Mouse (Mus musculus): ENCODE results near the gene Arhgap15. TPM values are rescaled to one million over a fixed set of nuclear protein-coding genes. Genes with fewer than 3 reads are reported as not detected.

The Arhgap15 gene
- polyA plus RNA-seq, 1 experiment from 2014 or later: 0.88 TPM

- no peaks in the 10 kb centered on the region for H3K9me3 ChIP-seq (ENCODE audit: control insufficient read depth, low read depth, low read length)
- 89% methylated on average over 8 of the region's 8 CpGs for WGBS
- H3K4me2 ChIP-seq (replicated peaks; ENCODE audit: low read depth, low read length): no peak overlapping the region
- H3K27me3 ChIP-seq (ENCODE audit: control insufficient read depth, insufficient read depth, low read length): no peaks in the 10 kb centered on the region
- no peak for ATAC-seq (ENCODE audit: insufficient number of reproducible peaks, insufficient read depth, low FRiP score, low read depth)
- no peak overlapping the region for H3K27ac ChIP-seq (ENCODE audit: low read length)
- no peak overlapping the region for H3K4me3 ChIP-seq (ENCODE audit: low read depth, low read length)
- H3K4me1 ChIP-seq (ENCODE audit: control insufficient read depth, insufficient read depth, low read length): no peaks in the 10 kb centered on the region
- no peak overlapping the region for H3K9ac ChIP-seq (replicated peaks; ENCODE audit: low read depth, low read length)
- no peaks in the 10 kb centered on the region for H3K36me3 ChIP-seq (ENCODE audit: control insufficient read depth, insufficient read depth, low read length)
These were observed 68.4 kb downstream of the Arhgap15 start for GRCm38 (mm10) chr2:43816788-43817581.

- no peaks in the 10 kb centered on the region for H3K36me3 ChIP-seq (ENCODE audit: control insufficient read depth, insufficient read depth, low read length)
- 81% methylated on average over 5 of the region's 5 CpGs for WGBS
- no peak overlapping the region for H3K4me2 ChIP-seq (replicated peaks; ENCODE audit: low read depth, low read length)
- no peaks in the 10 kb centered on the region for H3K9me3 ChIP-seq (ENCODE audit: control insufficient read depth, low read depth, low read length)
- H3K27ac ChIP-seq (ENCODE audit: low read length): no peak overlapping the region
- ATAC-seq (ENCODE audit: insufficient number of reproducible peaks, insufficient read depth, low FRiP score, low read depth): no peak
- no peaks in the 10 kb centered on the region for H3K27me3 ChIP-seq (ENCODE audit: control insufficient read depth, insufficient read depth, low read length)
- H3K4me3 ChIP-seq (ENCODE audit: low read depth, low read length): no peak overlapping the region
- H3K9ac ChIP-seq (replicated peaks; ENCODE audit: low read depth, low read length): no peak overlapping the region
- H3K4me1 ChIP-seq (ENCODE audit: control insufficient read depth, insufficient read depth, low read length): no peaks in the 10 kb centered on the region
These were observed 87.3 kb downstream of the Arhgap15 start for GRCm38 (mm10) chr2:43835931-43836330.

- Histone ChIP-seq H3K4me1 (ENCODE audit: control insufficient read depth, insufficient read depth, low read length) (no peaks in the 10 kb centered on the region), H3K9me3 (ENCODE audit: control insufficient read depth, low read depth, low read length) (no peaks in the 10 kb centered on the region), H3K36me3 (ENCODE audit: control insufficient read depth, insufficient read depth, low read length) (no peaks in the 10 kb centered on the region), H3K4me2 (replicated peaks; ENCODE audit: low read depth, low read length) (no peak overlapping the region), H3K4me3 (ENCODE audit: low read depth, low read length) (no peak overlapping the region), H3K27ac (ENCODE audit: low read length) (no peak overlapping the region), H3K27me3 (ENCODE audit: control insufficient read depth, insufficient read depth, low read length) (no peaks in the 10 kb centered on the region), H3K9ac (replicated peaks; ENCODE audit: low read depth, low read length) (no peak overlapping the region)
- ATAC-seq (ENCODE audit: insufficient number of reproducible peaks, insufficient read depth, low FRiP score, low read depth): no peak
- WGBS: 34% methylated on average over 5 of the region's 5 CpGs
These were observed 93.0 kb downstream of the Arhgap15 start for GRCm38 (mm10) chr2:43841644-43842043.

- Histone ChIP-seq H3K9me3 (ENCODE audit: control insufficient read depth, low read depth, low read length) (no peaks in the 10 kb centered on the region), H3K27me3 (ENCODE audit: control insufficient read depth, insufficient read depth, low read length) (no peaks in the 10 kb centered on the region), H3K4me3 (ENCODE audit: low read depth, low read length) (no peak overlapping the region), H3K27ac (ENCODE audit: low read length) (no peak overlapping the region), H3K9ac (replicated peaks; ENCODE audit: low read depth, low read length) (no peak overlapping the region), H3K4me1 (ENCODE audit: control insufficient read depth, insufficient read depth, low read length) (no peaks in the 10 kb centered on the region), H3K4me2 (replicated peaks; ENCODE audit: low read depth, low read length) (no peak overlapping the region), H3K36me3 (ENCODE audit: control insufficient read depth, insufficient read depth, low read length) (no peaks in the 10 kb centered on the region)
- ATAC-seq (ENCODE audit: insufficient number of reproducible peaks, insufficient read depth, low FRiP score, low read depth): no peak
- 63% methylated on average over 3 of the region's 3 CpGs for WGBS
These were observed 102.6 kb downstream of the Arhgap15 start for GRCm38 (mm10) chr2:43851195-43851594.

GRCm38 (mm10) chr2:43862709-43863108, 114.1 kb downstream of the Arhgap15 start:
- no peak overlapping the region for H3K4me2 ChIP-seq (replicated peaks; ENCODE audit: low read depth, low read length)
- no peak overlapping the region for H3K9ac ChIP-seq (replicated peaks; ENCODE audit: low read depth, low read length)
- 80% methylated on average over 5 of the region's 5 CpGs for WGBS
- no peaks in the 10 kb centered on the region for H3K27me3 ChIP-seq (ENCODE audit: control insufficient read depth, insufficient read depth, low read length)
- H3K4me3 ChIP-seq (ENCODE audit: low read depth, low read length): no peak overlapping the region
- H3K27ac ChIP-seq (ENCODE audit: low read length): no peak overlapping the region
- no peaks in the 10 kb centered on the region for H3K36me3 ChIP-seq (ENCODE audit: control insufficient read depth, insufficient read depth, low read length)
- H3K4me1 ChIP-seq (ENCODE audit: control insufficient read depth, insufficient read depth, low read length): no peaks in the 10 kb centered on the region
- no peak for ATAC-seq (ENCODE audit: insufficient number of reproducible peaks, insufficient read depth, low FRiP score, low read depth)
- no peaks in the 10 kb centered on the region for H3K9me3 ChIP-seq (ENCODE audit: control insufficient read depth, low read depth, low read length)

- Histone ChIP-seq H3K9ac (replicated peaks; ENCODE audit: low read depth, low read length) (no peak overlapping the region), H3K36me3 (ENCODE audit: control insufficient read depth, insufficient read depth, low read length) (no peaks in the 10 kb centered on the region), H3K4me3 (ENCODE audit: low read depth, low read length) (no peak overlapping the region), H3K27ac (ENCODE audit: low read length) (no peak overlapping the region), H3K4me1 (ENCODE audit: control insufficient read depth, insufficient read depth, low read length) (no peaks in the 10 kb centered on the region), H3K9me3 (ENCODE audit: control insufficient read depth, low read depth, low read length) (no peaks in the 10 kb centered on the region), H3K4me2 (replicated peaks; ENCODE audit: low read depth, low read length) (no peak overlapping the region), H3K27me3 (ENCODE audit: control insufficient read depth, insufficient read depth, low read length) (no peaks in the 10 kb centered on the region)
- ATAC-seq (ENCODE audit: insufficient number of reproducible peaks, insufficient read depth, low FRiP score, low read depth): peak; percentile 74; the same call in 1 of the 2 replicates
- 22% methylated on average over 7 of the region's 7 CpGs for WGBS
These were observed 153.9 kb downstream of the Arhgap15 start for GRCm38 (mm10) chr2:43902403-43902973.

GRCm38 (mm10) chr2:43907496-43907895, 158.9 kb downstream of the Arhgap15 start:
- ATAC-seq (ENCODE audit: insufficient number of reproducible peaks, insufficient read depth, low FRiP score, low read depth): no peak
- H3K9me3 ChIP-seq (ENCODE audit: control insufficient read depth, low read depth, low read length): no peaks in the 10 kb centered on the region
- no peaks in the 10 kb centered on the region for H3K27me3 ChIP-seq (ENCODE audit: control insufficient read depth, insufficient read depth, low read length)
- WGBS: 84% methylated on average over 5 of the region's 5 CpGs
- no peak overlapping the region for H3K4me3 ChIP-seq (ENCODE audit: low read depth, low read length)
- no peak overlapping the region for H3K4me2 ChIP-seq (replicated peaks; ENCODE audit: low read depth, low read length)
- no peaks in the 10 kb centered on the region for H3K4me1 ChIP-seq (ENCODE audit: control insufficient read depth, insufficient read depth, low read length)
- no peak overlapping the region for H3K27ac ChIP-seq (ENCODE audit: low read length)
- no peaks in the 10 kb centered on the region for H3K36me3 ChIP-seq (ENCODE audit: control insufficient read depth, insufficient read depth, low read length)
- no peak overlapping the region for H3K9ac ChIP-seq (replicated peaks; ENCODE audit: low read depth, low read length)

- Histone ChIP-seq H3K4me3 (ENCODE audit: low read depth, low read length) (no peak overlapping the region), H3K4me2 (replicated peaks; ENCODE audit: low read depth, low read length) (no peak overlapping the region), H3K27me3 (ENCODE audit: control insufficient read depth, insufficient read depth, low read length) (no peaks in the 10 kb centered on the region), H3K27ac (ENCODE audit: low read length) (no peak overlapping the region), H3K4me1 (ENCODE audit: control insufficient read depth, insufficient read depth, low read length) (no peaks in the 10 kb centered on the region), H3K9me3 (ENCODE audit: control insufficient read depth, low read depth, low read length) (no peaks in the 10 kb centered on the region), H3K36me3 (ENCODE audit: control insufficient read depth, insufficient read depth, low read length) (no peaks in the 10 kb centered on the region), H3K9ac (replicated peaks; ENCODE audit: low read depth, low read length) (no peak overlapping the region)
- WGBS: 60% methylated on average over 6 of the region's 6 CpGs
- no peak for ATAC-seq (ENCODE audit: insufficient number of reproducible peaks, insufficient read depth, low FRiP score, low read depth)
These were observed 165.5 kb downstream of the Arhgap15 start for GRCm38 (mm10) chr2:43914104-43914503.
